Mouse (Mus musculus) brain, embryonic 14.5 days (tissue): ENCODE measurements around the gene B4galnt3.

Source experiments
- CTCF ChIP-seq: fragments of 200-500 bp; IDR thresholded peaks from 2 replicates; pipeline ENCODE4 v1.5.1; 2012; ENCODE audit warnings: inconsistent platforms, mild to moderate bottlenecking, moderate library complexity, borderline replicate concordance; ENCODE audit not compliant: insufficient read depth, insufficient read length; ENCODE audit errors: extremely low read depth
- POLR2A ChIP-seq: fragments of 200-500 bp; IDR thresholded peaks from 2 replicates; pipeline ENCODE4 v1.6.1; 2012; ENCODE audit warnings: mild to moderate bottlenecking, inconsistent platforms, borderline replicate concordance; ENCODE audit not compliant: poor library complexity, insufficient read depth, insufficient read length, severe bottlenecking; ENCODE audit errors: extremely low read depth

DNA sequence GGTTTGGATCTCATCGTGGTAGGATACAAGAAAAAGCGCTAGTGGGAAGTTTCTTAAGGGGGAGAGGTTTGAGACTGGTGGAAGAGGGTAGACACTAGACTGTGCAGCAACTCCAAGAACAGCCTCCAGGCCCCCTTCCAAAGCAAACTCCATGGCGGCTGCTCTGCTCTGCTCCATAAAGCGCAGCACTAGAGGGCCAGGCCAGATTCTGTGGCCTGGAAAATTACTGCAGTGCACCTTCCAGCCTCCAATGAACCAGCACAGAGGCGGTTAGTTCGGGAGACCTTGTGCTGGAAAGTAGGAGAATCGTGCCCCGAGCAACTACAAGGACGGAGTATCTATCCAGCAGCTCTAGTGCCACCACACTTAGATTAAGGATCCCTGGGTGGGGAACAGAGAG, 7.1 kb downstream of the B4galnt3 start:
- TF ChIP-seq CTCF (no peak), POLR2A (no peak)
